Mouse (Mus musculus) kidney, embryonic 16.5 days (tissue): ENCODE data around the gene Atpif1. TPM values are rescaled to one million over a fixed set of nuclear protein-coding genes. Genes with fewer than 3 reads are reported as not detected.
"Not testable (repeated sequence)": the region's sequence is repeated elsewhere in the genome, so short reads cannot be mapped to it uniquely, and the experiment has no call there.

ENCODE experiments used
- ATAC-seq: fragments of 200-750 bp; cut with Nextera tagmentation; 2 replicates; pipeline ENCODE4 v1.8.0; 2017; ENCODE audit warnings: moderate TSS enrichment; ENCODE audit not compliant: low FRiP score, low TSS enrichment
- H3K27ac ChIP-seq: fragments of 300-500 bp; sonication (generic); 2 replicates; pipeline ENCODE4 v1.5.1; 2014; ENCODE audit warnings: low read length
- H3K27me3 ChIP-seq: fragments of 300-500 bp; sonication (generic); 2 replicates; pipeline ENCODE4 v1.6.1; 2014; ENCODE audit warnings: low read length, control low read depth, mixed read lengths; ENCODE audit not compliant: insufficient read depth
- H3K36me3 ChIP-seq: fragments of 300-500 bp; sonication (generic); 2 replicates; pipeline ENCODE4 v1.6.1; 2014; ENCODE audit warnings: low read length, control low read depth, mixed read lengths; ENCODE audit not compliant: insufficient read depth
- H3K4me1 ChIP-seq: fragments of 300-500 bp; sonication (generic); 2 replicates; pipeline ENCODE4 v1.6.1; 2014; ENCODE audit warnings: low read length, control low read depth, mixed read lengths; ENCODE audit not compliant: insufficient read depth
- H3K4me2 ChIP-seq: fragments of 300-500 bp; sonication (generic); replicated peaks from 2 replicates; pipeline ENCODE4 v1.6.1; 2014; ENCODE audit warnings: low read depth, low read length
- H3K4me3 ChIP-seq: fragments of 300-500 bp; sonication (generic); 2 replicates; pipeline ENCODE4 v1.5.1; 2014; ENCODE audit warnings: mild to moderate bottlenecking, low read length
- H3K9ac ChIP-seq: fragments of 300-500 bp; sonication (generic); replicated peaks from 2 replicates; pipeline ENCODE4 v1.6.1; 2014; ENCODE audit warnings: low read length
- H3K9me3 ChIP-seq: fragments of 300-500 bp; sonication (generic); 2 replicates; pipeline ENCODE4 v1.6.1; 2016; ENCODE audit warnings: low read length, control low read depth
- WGBS: fragments of 180-500 bp; shearing (Covaris S2); extraction: QIAGEN DNeasy Blood & Tissue Kit; methylation state at CpG from one replicate; pipeline ENCODE4 v1.1.7; 2014; 5-methylcytosine and 5-hydroxymethylcytosine counted together
- polyA plus RNA-seq: library from polyadenylated mRNA; unstranded; fragments of >200 nt; fragmentation: Nextera tagmentation; extraction: Ambion mirVana; gene quantifications from 2 replicates; pipeline ENCODE4 v1.2.1, GENCODE M21; 2015

Atpif1 gene
- polyA plus RNA-seq, 1 experiment from 2014 or later, result 1,057 TPM

GRCm38 (mm10) chr4:132484231-132484630 lies 49.2 kb downstream of the Atpif1 start:
- Histone ChIP-seq H3K36me3 (no peaks in the 10 kb centered on the region), H3K4me1 (no peaks in the 10 kb centered on the region), H3K27ac (no peak overlapping the region), H3K4me3 (no peak overlapping the region), H3K9me3 (no peaks in the 10 kb centered on the region), H3K27me3 (no peaks in the 10 kb centered on the region), H3K9ac (no peak overlapping the region), H3K4me2 (no peak overlapping the region)
- WGBS, result 79% methylated on average over 4 of the region's 4 CpGs
- no peak for ATAC-seq

GRCm38 (mm10) chr4:132482956-132483608 lies 50.4 kb downstream of the Atpif1 start:
- Histone ChIP-seq H3K4me2 (no peak overlapping the region), H3K4me1 (no peaks in the 10 kb centered on the region), H3K27ac (no peak overlapping the region), H3K9ac (no peak overlapping the region), H3K4me3 (no peak overlapping the region), H3K27me3 (no peaks in the 10 kb centered on the region), H3K9me3 (no peaks in the 10 kb centered on the region), H3K36me3 (no peaks in the 10 kb centered on the region)
- WGBS, result 67% methylated on average over 13 of the region's 13 CpGs
- ATAC-seq, result peak; percentile 42; the same call in 1 of the 2 replicates

GRCm38 (mm10) chr4:132482104-132482503 lies 51.4 kb downstream of the Atpif1 start:
- H3K9me3 ChIP-seq, H3K9ac ChIP-seq, H3K27ac ChIP-seq, H3K4me3 ChIP-seq, H3K4me2 ChIP-seq, ATAC-seq, H3K4me1 ChIP-seq, H3K27me3 ChIP-seq, H3K36me3 ChIP-seq: not testable (repeated sequence)
- WGBS, result 73% methylated on average over 3 of the region's 3 CpGs

Other genes starting within 250 kb of the Atpif1 start
- gene Rab42, start 230.3 kb downstream of the Atpif1 start, polyA plus RNA-seq, result 3.9 and 4.1 TPM in 2 replicates
- gene Trnau1ap, start 204.1 kb downstream of the Atpif1 start, polyA plus RNA-seq, result 75.8 and 77.0 TPM in 2 replicates
- gene Rcc1, start 180.1 kb downstream of the Atpif1 start, polyA plus RNA-seq, result 89.6 and 92.7 TPM in 2 replicates
- 23.7 and 32.8 TPM in 2 replicates for gene Phactr4, start 111.2 kb downstream of the Atpif1 start, polyA plus RNA-seq
- 21.0 and 22.2 TPM in 2 replicates for gene Med18, start 69.7 kb downstream of the Atpif1 start, polyA plus RNA-seq
- 20.4 and 21.2 TPM in 2 replicates for gene Sesn2, start 23.2 kb downstream of the Atpif1 start, polyA plus RNA-seq
- 159 and 164 TPM in 2 replicates for gene Dnajc8, start 1.9 kb upstream of the Atpif1 start, polyA plus RNA-seq
- 0.29 and 0.54 TPM in 2 replicates for gene Ptafr, start 30.4 kb upstream of the Atpif1 start, polyA plus RNA-seq
- gene Eya3, start 105.3 kb upstream of the Atpif1 start, polyA plus RNA-seq, result 29.2 and 31.6 TPM in 2 replicates
- gene Xkr8, start 198.9 kb upstream of the Atpif1 start, polyA plus RNA-seq, result 4.7 and 7.3 TPM in 2 replicates
- 9.3 and 11.6 TPM in 2 replicates for gene Smpdl3b, start 223.6 kb upstream of the Atpif1 start, polyA plus RNA-seq
- 108 and 109 TPM in 2 replicates for gene Rpa2, start 234.7 kb upstream of the Atpif1 start, polyA plus RNA-seq